Mouse (Mus musculus) MEL (cell line): Measurements from ENCODE around the gene Uap1. TPM values are rescaled to one million over a fixed set of nuclear protein-coding genes. Genes with fewer than 3 reads are reported as not detected.

ENCODE experiments used
- DNase-seq: peaks from one replicate; pipeline ENCODE4 v3.0.0; 2011; ENCODE audit warnings: low read depth, low spot score
- H3K27ac ChIP-seq: 2 replicates; pipeline ENCODE4 v1.5.1; 2012; ENCODE audit warnings: low read depth, mild to moderate bottlenecking, control low read depth, low read length, moderate library complexity; ENCODE audit not compliant: control insufficient read depth
- H3K27me3 ChIP-seq, 2 experiments: fragments of 150-350 bp in 1 of 2; sonication (generic) in 1 of 2; 2 replicates each; pipeline ENCODE4 v1.6.1; 2012; ENCODE audit warnings: low read length in 2 of 2, mild to moderate bottlenecking in 2 of 2, improper control_type of control experiment in 1 of 2, moderate library complexity in 1 of 2; ENCODE audit not compliant: insufficient read depth in 2 of 2, control insufficient read depth in 1 of 2
- H3K36me3 ChIP-seq, 2 experiments: 2 replicates each; pipeline ENCODE4 v1.6.1; 2012 to 2014; ENCODE audit warnings: low read length in 2 of 2, improper control_type of control experiment in 1 of 2, inconsistent platforms in 1 of 2, mild to moderate bottlenecking in 1 of 2; ENCODE audit not compliant: insufficient read depth in 2 of 2, control insufficient read depth in 1 of 2
- H3K4me1 ChIP-seq, 2 experiments: fragments of 150-350 bp in 1 of 2; sonication (generic) in 1 of 2; 2 replicates each; pipeline ENCODE4 v1.6.1; 2012; ENCODE audit warnings: low read length in 2 of 2, improper control_type of control experiment in 1 of 2, mild to moderate bottlenecking in 1 of 2; ENCODE audit not compliant: insufficient read depth in 2 of 2, control insufficient read depth in 1 of 2
- H3K4me3 ChIP-seq, 2 experiments: fragments of 150-350 bp in 1 of 2; sonication (generic) in 1 of 2; 2 replicates each; pipeline ENCODE4 v1.5.1; 2012; ENCODE audit warnings: low read depth in 2 of 2, low read length in 2 of 2, mild to moderate bottlenecking in 2 of 2, moderate library complexity in 2 of 2, control low read depth in 1 of 2, improper control_type of control experiment in 1 of 2; ENCODE audit not compliant: control insufficient read depth in 1 of 2, insufficient read depth in 1 of 2
- H3K79me2 ChIP-seq: 2 replicates; pipeline ENCODE4 v1.6.1; 2012; ENCODE audit warnings: mild to moderate bottlenecking, low read length, moderate library complexity; ENCODE audit not compliant: control insufficient read depth, poor library complexity, insufficient read depth
- H3K9ac ChIP-seq: 2 replicates; pipeline ENCODE4 v1.6.1; 2012; ENCODE audit warnings: low read depth, mild to moderate bottlenecking, control low read depth, low read length, moderate library complexity; ENCODE audit not compliant: control insufficient read depth, poor library complexity, severe bottlenecking
- H3K9me3 ChIP-seq: fragments of 150-350 bp; sonication (generic); replicated peaks from 2 replicates; pipeline ENCODE4 v1.6.1; 2012; ENCODE audit warnings: mild to moderate bottlenecking, low read length, improper control_type of control experiment, moderate library complexity; ENCODE audit not compliant: insufficient read depth
- CHD1 ChIP-seq: IDR thresholded peaks from 2 replicates; pipeline ENCODE4 v1.6.1; 2012; ENCODE audit warnings: low read depth, mild to moderate bottlenecking, inconsistent platforms, low read length, improper control_type of control experiment
- CHD2 ChIP-seq: IDR thresholded peaks from 2 replicates; pipeline ENCODE4 v1.6.1; 2011; ENCODE audit warnings: low read length, improper control_type of control experiment
- E2F4 ChIP-seq: IDR thresholded peaks from 2 replicates; pipeline ENCODE4 v1.6.1; 2011; ENCODE audit warnings: low read depth, low read length, improper control_type of control experiment, borderline replicate concordance
- ELF1 ChIP-seq: IDR thresholded peaks from 2 replicates; pipeline ENCODE4 v1.6.1; 2014; ENCODE audit warnings: low read depth, mild to moderate bottlenecking, inconsistent platforms, low read length, improper control_type of control experiment, moderate library complexity
- EP300 ChIP-seq, 2 experiments: IDR thresholded peaks; 2 replicates each; pipeline ENCODE4 v1.6.1; 2011; ENCODE audit warnings: improper control_type of control experiment in 2 of 2, low read length in 2 of 2, low read depth in 1 of 2, mild to moderate bottlenecking in 1 of 2
- GATA1 ChIP-seq: IDR thresholded peaks from 2 replicates; pipeline ENCODE4 v1.6.1; 2011; ENCODE audit warnings: low read depth, low read length, improper control_type of control experiment
- JUND ChIP-seq: IDR thresholded peaks from 2 replicates; pipeline ENCODE4 v1.6.1; 2011; ENCODE audit warnings: low read depth, mild to moderate bottlenecking, improper control_type of control experiment, low read length
- MAZ ChIP-seq: IDR thresholded peaks from 2 replicates; pipeline ENCODE4 v1.6.1; 2012; ENCODE audit warnings: low read depth, mild to moderate bottlenecking, inconsistent platforms, low read length, improper control_type of control experiment
- MEF2A ChIP-seq: IDR thresholded peaks from 2 replicates; pipeline ENCODE4 v1.6.1; 2014; ENCODE audit warnings: low read depth, mild to moderate bottlenecking, inconsistent platforms, low read length, improper control_type of control experiment; ENCODE audit not compliant: poor library complexity, insufficient replicate concordance, severe bottlenecking; ENCODE audit errors: extremely low read depth
- MXI1 ChIP-seq: IDR thresholded peaks from 2 replicates; pipeline ENCODE4 v1.6.1; 2011; ENCODE audit warnings: mild to moderate bottlenecking, low read depth, low read length, improper control_type of control experiment
- POLR2A ChIP-seq, 2 experiments: IDR thresholded peaks; 2 replicates each; pipeline ENCODE4 v1.6.1; 2011 to 2012; ENCODE audit warnings: low read length in 2 of 2, mild to moderate bottlenecking in 2 of 2, control low read depth in 1 of 2, improper control_type of control experiment in 1 of 2, low read depth in 1 of 2, moderate library complexity in 1 of 2; ENCODE audit not compliant: control insufficient read depth in 1 of 2, insufficient read depth in 1 of 2, poor library complexity in 1 of 2
- POLR2AphosphoS5 ChIP-seq: IDR thresholded peaks from 2 replicates; pipeline ENCODE4 v1.6.1; 2012; ENCODE audit warnings: low read depth, borderline replicate concordance, mild to moderate bottlenecking, inconsistent platforms, low read length, moderate library complexity, mixed read lengths
- RAD21 ChIP-seq: IDR thresholded peaks from 2 replicates; pipeline ENCODE4 v1.6.1; 2011; ENCODE audit warnings: mild to moderate bottlenecking, low read depth, low read length, improper control_type of control experiment
- RCOR1 ChIP-seq: IDR thresholded peaks from 2 replicates; pipeline ENCODE4 v1.6.1; 2012; ENCODE audit warnings: low read depth, mild to moderate bottlenecking, inconsistent platforms, low read length, improper control_type of control experiment
- SIN3A ChIP-seq: IDR thresholded peaks from 2 replicates; pipeline ENCODE4 v1.6.1; 2012; ENCODE audit warnings: low read length, improper control_type of control experiment, inconsistent platforms
- TBP ChIP-seq: IDR thresholded peaks from 2 replicates; pipeline ENCODE4 v1.8.0; 2011; ENCODE audit warnings: low read depth, low read length, improper control_type of control experiment
- TCF12 ChIP-seq: IDR thresholded peaks from 2 replicates; pipeline ENCODE4 v1.6.1; 2014; ENCODE audit warnings: low read depth, mild to moderate bottlenecking, inconsistent platforms, low read length, improper control_type of control experiment, moderate library complexity
- USF1 ChIP-seq: IDR thresholded peaks from 2 replicates; pipeline ENCODE4 v1.6.1; 2014; ENCODE audit warnings: low read depth, mild to moderate bottlenecking, inconsistent platforms, low read length, improper control_type of control experiment, moderate library complexity
- ZC3H11A ChIP-seq: IDR thresholded peaks from 2 replicates; pipeline ENCODE4 v1.6.1; 2012; ENCODE audit warnings: low read depth, mild to moderate bottlenecking, inconsistent platforms, low read length, improper control_type of control experiment
- ZMIZ1 ChIP-seq: IDR thresholded peaks from 2 replicates; pipeline ENCODE4 v1.6.1; 2012; ENCODE audit warnings: low read depth, mild to moderate bottlenecking, inconsistent platforms, low read length, improper control_type of control experiment, moderate library complexity
- ZNF384 ChIP-seq: IDR thresholded peaks from 2 replicates; pipeline ENCODE4 v1.6.1; 2012; ENCODE audit warnings: low read depth, mild to moderate bottlenecking, inconsistent platforms, low read length, improper control_type of control experiment
- polyA plus RNA-seq, 2 experiments: library from polyadenylated mRNA; stranded (reverse) in 1 of 2; unstranded in 1 of 2; fragments of >175 nt in 1 of 2; fragments of >200 nt in 1 of 2; gene quantifications; 2 replicates each; pipeline versions ENCODE4 v1.2.1 to v1.2.4; 2012; ENCODE audit warnings: low replicate concordance in 2 of 2, low read depth in 1 of 2; ENCODE audit not compliant: insufficient read length in 2 of 2, insufficient read depth in 1 of 2, missing spikeins in 1 of 2
- total RNA-seq: library from RNA; depleted of rRNA; stranded (reverse); fragments of 300-350 nt; gene quantifications from 2 replicates; pipeline ENCODE4 v1.2.3, GENCODE M21; 2012

The Uap1 gene
- total and polyA plus RNA-seq, 3 experiments: 74.5 to 80.8 TPM; not detected in 1

DNA sequence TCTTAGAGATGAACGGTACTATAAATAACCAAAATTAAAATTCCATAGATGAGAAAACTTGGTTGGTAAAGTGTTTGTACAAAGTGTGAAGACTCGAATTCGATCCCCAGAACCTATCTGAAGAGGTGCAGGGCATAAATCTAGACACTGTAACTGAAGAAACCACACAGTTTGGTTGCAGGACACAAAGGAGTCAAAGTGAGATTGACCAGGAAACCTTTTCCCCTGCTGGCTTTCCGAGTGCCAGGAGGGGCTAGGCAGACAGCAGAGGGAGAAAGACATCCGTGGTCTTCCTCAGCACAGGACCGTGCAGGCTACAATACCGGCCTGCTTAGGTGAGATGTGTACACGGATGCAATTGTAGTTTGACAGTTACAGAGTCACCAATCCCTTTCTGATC is 40.5 kb downstream of the Uap1 start:
- TF ChIP-seq TBP (no peak), MAZ (no peak), ELF1 (no peak), USF1 (no peak), MXI1 (no peak), GATA1 (no peak), TCF12 (no peak), RCOR1 (no peak), EP300 (IDR thresholded peaks at IDR 0.05; ENCODE audit: low read depth in 1 of 2, low read length in 2 of 2) (no peak), E2F4 (no peak), RAD21 (no peak), ZNF384 (no peak), POLR2A (IDR thresholded peaks at IDR 0.05; ENCODE audit: control insufficient read depth in 1 of 2, insufficient read depth in 1 of 2, low read depth in 1 of 2, low read length in 2 of 2, poor library complexity in 1 of 2) (no peak), POLR2AphosphoS5 (no peak)
- Histone ChIP-seq H3K4me1 (no peaks in the 10 kb centered on the region), H3K27me3 (no peaks in the 10 kb centered on the region), H3K79me2 (no peaks in the 10 kb centered on the region), H3K9ac (no peak overlapping the region), H3K9me3 (no peaks in the 10 kb centered on the region), H3K36me3 (peaks cover 0 to 2% of the 10 kb centered on the region in 2 experiments; a peak in 2 of 4 replicates), H3K27ac (no peak overlapping the region), H3K4me3 (no peak overlapping the region)
- no peak for DNase-seq

DNA sequence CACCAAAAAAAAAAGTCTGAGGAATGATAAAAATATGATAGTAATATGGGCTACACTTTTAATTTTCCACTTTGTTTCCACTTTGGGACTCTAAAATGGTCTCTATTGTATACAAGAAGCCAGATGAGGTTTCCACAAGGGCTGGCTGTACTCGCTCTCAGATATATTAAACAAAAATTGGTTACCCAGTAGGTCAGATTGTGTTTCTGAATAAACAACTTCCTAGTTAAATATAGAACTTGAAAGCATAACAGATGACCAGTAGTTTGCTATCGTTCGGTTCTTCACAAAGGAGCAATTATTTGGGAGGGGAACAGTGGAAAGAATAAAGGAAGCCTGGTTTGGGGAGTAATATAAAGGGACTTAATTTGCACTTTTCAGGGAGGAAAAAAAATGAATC is 43.8 kb downstream of the Uap1 start:
- Histone ChIP-seq H3K9ac (no peak overlapping the region), H3K4me1 (no peaks in the 10 kb centered on the region)
- TF ChIP-seq SIN3A: no peak
- TF ChIP-seq EP300 (IDR thresholded peaks at IDR 0.05; ENCODE audit: low read depth in 1 of 2, low read length in 2 of 2): no peak
- TF ChIP-seq RCOR1: no peak
- TF ChIP-seq MAZ: no peak
- no peak for TF ChIP-seq CHD1
- TF ChIP-seq RAD21: no peak
- no peak for TF ChIP-seq ZMIZ1
- TF ChIP-seq ZC3H11A: no peak
- TF ChIP-seq GATA1: no peak
- no peak for TF ChIP-seq CHD2
- TF ChIP-seq MEF2A: no peak
- TF ChIP-seq JUND: no peak
- TF ChIP-seq, all 39 proteins: peak for 0
- H3K79me2 ChIP-seq: no peaks in the 10 kb centered on the region
- no peak overlapping the region for H3K4me3 ChIP-seq
- no peak overlapping the region for H3K27ac ChIP-seq
- peaks cover 0 to 2% of the 10 kb centered on the region in 2 experiments; a peak in 2 of 4 replicates for H3K36me3 ChIP-seq
- H3K27me3 ChIP-seq: no peaks in the 10 kb centered on the region
- DNase-seq: no peak
- H3K9me3 ChIP-seq: no peaks in the 10 kb centered on the region
